Mouse (Mus musculus): ENCODE measurements at regions not wholly inside any gene's neighbourhood (a gene's known extent, or its start where the extent isn't known, plus 50 kb on each side); places are given as distances from the start of the nearest gene placed in this dataset.
"Not testable (repeated sequence)": the region's sequence is repeated elsewhere in the genome, so short reads cannot be mapped to it uniquely, and the experiment has no call there.

DNA sequence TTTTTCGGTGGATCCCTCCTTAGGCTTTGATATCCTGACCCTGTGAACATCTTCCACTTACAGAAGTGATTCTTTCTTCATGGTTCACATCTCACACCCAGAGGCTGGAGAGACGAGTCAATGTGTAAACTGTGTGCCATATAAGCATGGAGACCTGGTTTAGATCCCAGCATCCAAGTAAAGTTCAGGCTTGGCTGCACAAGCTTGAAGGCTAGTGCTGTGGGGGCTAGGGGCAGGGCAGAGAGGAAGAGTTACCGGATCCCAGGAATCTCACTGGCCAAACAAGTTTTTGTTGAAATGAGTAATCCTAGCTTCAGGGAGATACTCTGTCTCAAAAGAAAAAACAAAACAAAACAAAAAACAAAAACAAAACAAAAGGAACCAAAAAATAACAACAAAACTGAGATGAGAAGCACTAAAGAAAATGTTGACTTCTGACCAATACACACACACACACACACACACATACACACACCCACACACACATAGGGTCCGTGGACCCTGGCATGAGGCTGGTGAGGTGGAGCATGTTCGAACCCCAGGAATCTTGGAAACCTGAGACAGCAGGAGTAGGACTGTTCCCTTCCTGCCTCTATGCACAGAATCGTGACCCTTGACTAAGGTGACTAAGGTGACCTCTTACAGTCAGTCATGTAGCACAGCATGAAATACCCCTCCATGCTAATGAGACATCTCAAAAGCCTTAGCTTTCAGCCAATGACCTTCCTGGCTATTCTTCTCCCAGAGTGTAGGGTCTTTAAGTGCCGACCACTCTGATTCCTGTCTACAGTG is 55.2 kb downstream of the Gm12728 start:
- DNase-seq (ENCODE audit: low spot score in 2 of 2) = no peak

DNA sequence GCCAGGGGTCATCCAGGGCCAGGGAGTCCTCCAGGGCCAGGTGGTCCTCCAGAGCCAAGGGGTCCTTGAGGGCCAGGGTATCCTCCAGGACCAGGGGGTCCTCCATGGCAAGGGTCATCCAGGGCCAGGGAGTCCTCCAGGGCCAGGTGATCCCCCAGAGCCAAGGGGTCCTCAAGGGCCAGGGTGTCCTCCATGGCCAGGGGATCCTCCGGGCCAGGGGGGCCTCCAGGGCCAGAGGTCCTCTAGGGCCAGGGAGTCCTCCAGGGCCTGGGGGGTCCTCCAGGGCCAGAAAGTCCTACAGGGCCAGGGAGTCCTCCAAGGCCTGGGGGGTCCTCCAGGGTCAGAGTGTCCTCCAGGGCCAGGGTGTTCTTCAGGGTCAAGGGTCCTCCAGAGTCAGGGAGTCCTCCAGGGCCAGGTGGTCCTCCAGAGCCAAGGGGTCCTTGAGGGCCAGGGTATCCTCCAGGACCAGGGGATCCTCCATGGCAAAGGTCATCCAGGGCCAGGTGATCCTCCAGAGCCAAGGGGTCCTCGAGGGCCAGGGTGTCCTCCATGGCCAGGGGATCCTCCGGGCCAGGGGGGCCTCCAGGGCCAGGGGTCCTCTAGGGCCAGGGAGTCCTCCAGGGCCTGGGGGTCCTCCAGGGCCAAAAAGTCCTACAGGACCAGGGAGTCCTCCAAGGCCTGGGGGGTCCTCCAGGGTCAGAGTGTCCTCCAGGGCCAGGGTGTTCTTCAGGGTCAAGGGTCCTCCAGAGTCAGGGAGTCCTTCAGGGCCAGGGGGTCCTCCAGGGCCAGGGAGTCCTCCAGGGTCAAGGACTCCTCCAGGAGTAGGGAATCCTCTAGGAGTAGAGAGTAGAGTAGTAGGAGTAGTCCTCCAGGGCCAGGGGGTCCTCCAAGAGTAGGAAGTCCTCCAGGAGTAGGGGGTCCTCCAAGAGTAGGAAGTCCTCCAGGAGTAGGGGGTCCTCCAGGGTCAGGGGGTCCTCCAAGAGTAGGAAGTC is 56.6 kb downstream of the Gm12728 start:
- DNase-seq (ENCODE audit: low spot score in 2 of 2) = not testable (repeated sequence)

DNA sequence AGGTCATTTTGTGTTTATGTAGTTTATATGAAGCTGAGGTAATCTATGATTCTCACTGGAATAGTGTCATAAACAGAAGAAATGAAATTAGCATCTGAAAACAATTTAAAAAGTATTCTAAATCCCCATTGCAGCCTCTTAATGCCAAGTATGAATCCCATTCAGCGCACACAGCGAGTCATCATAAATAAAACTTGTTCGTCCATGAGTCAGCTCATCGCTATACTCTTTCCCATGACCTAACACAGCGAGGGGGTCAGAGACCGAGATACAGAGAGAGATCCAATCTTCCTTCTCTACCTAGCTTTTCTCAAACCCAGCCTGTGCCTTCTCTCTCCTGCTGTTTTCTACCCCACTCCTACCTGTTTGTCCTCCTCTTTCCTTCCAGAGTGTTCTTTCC is 63.4 kb downstream of the Gm12728 start:
- no peak for DNase-seq (ENCODE audit: low spot score in 2 of 2)

DNA sequence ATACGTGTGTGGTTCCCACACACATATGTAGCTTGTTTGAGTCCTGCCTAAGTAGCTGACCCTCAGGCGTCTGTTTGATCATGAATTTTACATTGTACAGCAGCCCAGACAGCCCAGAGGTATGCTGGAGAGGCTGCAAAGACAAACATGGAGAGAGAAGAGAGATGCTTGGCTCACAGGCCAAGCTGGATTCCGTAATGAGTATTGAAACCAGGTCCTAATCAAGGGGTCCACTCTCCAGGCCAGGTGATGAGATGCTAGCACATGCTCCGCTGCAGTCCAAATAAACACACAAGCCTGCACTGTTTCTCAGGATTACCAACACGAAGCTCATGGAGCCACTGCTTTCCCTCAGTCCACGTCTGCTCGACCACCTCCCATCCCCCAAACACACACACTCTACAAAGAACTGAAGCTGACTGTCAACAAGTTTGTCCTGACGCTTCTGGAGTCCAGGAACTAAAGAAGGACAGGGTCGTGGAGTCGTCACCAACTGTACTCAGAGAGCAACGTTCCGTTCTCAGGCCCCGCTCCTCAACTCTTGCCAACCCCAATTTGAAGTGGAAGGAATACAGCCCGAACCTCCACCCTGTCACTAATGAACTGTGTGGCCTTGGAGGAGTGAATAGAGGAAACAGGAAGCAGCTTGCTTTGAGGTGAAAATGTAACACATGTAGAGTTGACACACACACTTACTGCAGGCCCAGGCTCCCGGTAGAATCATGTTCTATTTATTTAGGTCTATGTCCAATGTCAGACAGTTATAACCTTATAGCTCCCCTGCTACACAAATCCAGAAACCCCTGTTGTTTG is 69.6 kb downstream of the Gm12728 start:
- no peak for DNase-seq (ENCODE audit: low spot score in 2 of 2)

DNA sequence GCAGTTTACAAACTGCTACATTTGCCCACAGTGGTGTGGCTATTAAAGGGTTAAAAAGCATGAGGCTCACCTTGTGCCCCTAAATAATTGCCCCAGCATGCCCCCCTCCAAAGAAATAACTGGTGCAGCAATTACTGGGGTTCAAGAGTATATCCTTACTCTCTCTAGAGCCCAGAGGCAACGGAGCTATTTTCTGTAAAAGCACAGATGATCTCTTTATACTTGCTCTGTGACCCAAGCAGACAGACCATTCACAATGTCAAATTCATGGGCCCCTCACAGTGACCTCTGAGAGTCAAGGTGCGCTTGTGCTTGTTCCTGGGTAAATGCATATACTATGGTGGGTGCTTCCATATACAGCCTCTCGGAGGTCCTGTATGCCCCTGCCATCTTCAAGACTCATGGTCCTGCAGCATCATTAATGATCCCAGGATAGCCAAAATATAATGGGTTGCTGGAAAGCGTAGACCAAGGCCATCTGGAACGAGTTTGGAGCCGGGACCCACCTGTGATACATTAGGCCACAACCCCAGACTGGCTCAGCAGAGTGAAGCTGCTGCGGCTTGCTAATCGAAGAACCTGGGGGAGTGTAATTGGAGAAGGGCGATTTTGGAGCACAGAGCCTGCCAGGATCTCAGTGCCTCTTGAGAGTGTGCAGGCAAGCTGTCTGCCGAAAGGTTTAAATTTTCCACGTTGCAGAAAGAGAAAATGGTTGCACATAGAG is 71.4 kb downstream of the Gm12728 start:
- no peak for DNase-seq (ENCODE audit: low spot score in 2 of 2)

DNA sequence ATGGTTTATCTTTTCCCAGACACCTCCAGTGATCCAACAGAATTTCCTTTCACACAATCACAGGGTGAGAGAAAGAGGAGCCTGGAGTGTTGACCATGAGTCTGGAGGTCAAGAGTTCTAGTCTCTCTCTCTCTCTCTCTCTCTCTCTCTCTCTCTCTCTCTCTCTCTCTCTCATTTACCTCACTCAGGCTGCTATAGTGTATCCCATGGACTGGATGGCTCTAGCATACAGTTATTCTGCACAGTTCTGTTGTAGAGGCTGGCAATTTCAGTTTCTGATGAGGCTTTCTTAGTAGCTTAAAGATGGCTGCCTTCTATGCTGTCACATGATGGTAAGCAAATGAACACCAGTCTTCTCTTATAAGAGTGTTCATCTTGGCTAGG is 72.0 kb downstream of the Gm12728 start:
- no peak for DNase-seq (ENCODE audit: low spot score in 2 of 2)

DNA sequence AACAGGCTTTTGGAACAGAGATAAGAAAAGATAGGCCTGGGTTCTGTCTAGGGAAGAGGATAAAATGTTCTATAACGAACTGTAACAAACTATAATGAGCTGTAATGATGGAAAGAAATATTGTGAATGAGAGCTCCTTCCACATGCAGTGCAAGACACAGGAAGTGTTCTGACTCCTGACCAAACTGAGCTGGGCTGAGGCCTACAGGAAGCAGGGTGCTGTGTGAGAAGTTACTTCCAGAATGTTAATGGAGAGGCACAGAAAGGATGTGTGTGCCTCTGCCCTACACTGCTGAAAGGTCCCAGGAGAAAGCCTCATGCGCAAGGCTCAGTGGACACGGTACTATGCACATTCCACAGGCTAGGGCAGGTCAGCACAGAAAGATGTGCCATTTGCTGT is 80.8 kb downstream of the Gm12728 start:
- no peak for DNase-seq (ENCODE audit: low spot score in 2 of 2)

DNA sequence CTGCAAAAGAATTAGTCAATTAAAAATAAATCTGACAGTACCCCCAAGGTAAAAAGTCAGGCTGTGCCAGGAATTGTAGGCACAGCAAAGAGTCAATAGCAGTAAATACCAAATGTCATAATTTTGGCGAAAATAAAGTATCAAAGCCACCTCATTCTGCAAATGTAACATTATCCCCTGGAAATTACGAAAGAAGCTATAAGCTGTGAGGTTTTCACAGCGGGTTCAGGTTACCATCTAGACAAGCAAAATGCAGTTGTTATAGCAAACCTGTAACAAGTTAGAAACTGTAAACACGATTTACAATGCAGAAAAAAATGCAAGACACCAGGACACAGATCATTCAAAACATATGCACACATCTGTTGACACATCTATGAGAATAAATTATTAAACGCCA is 87.6 kb downstream of the Gm12728 start:
- DNase-seq (ENCODE audit: low spot score in 2 of 2) = no peak

DNA sequence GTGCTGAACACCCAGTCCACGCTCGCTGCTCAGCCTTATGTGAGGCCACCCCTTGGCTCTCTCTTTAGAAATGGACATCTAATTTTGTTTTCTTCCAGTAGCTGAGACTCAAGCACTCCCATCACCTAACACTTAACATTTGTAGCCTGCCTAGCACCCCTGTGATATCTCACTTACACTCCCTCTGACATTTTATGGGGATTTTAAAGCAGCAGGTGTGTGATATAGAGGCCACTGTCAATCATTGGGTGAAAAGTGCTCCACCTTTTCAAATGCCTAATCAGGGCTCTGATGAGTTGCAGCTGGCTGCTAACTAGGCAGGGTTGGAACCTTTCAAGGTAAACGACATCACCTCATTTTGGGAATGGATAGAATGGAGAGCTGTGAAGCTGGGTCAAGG is 90.2 kb downstream of the Gm12728 start:
- DNase-seq (ENCODE audit: low spot score in 2 of 2) = no peak

DNA sequence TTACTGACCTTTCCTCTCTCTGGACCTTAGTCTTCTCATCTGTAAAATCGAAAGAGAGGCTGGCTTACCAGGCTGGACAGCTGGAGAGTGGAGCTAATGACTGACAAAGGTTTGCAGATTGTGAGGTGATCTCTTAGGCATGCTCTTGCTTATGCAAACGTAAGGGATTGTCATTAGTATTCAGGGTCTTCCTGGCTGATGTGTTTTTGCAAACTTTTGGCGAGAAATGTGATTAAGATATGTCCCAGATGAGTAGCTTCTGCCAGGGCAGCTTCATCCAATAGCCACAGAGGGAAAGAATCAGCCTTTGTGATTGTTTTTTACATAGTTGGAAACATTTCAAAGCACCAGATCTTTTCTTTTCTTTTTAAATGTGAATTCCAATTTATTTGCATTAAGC is 95.1 kb downstream of the Gm12728 start:
- no peak for DNase-seq (ENCODE audit: low spot score in 2 of 2)

DNA sequence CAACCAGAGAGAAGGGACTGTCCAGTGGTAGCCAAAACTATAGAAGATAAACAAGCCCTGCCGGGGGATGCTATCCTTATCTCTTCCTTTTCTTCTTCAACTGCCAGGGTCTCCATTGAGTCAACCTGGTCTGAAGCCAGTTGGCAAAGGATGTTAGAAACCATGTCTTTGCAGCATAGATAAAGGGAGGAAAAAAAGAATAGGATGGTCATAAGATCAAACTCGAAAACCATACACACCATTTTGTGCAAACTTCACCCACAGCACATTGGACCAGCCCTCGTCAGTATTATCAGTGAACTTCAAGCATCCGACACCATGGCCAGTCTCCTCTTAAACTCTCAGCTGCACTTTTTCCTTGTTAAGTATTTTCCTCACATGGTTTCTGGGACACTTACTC is 101.8 kb downstream of the Gm12728 start:
- DNase-seq (ENCODE audit: low spot score in 2 of 2) = no peak

DNA sequence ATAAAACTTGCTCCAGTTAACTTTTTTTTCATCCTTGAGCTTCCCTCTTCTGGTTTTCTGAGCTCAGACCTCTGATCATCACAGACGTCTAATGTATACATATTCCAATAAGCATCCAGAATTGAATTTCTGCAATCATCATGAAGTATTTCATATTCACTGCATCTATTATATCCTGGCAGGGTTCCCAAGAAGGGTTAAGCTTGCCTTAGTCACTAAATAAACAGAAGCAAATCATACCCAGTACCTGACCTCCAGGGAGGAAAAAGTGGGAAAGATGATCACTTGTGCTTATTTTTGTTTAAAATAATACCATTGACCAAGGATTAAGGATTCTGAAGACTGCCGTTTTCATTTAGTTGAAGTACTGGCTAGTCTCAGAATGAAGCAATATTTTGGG is 102.4 kb downstream of the Gm12728 start:
- DNase-seq (ENCODE audit: low spot score in 2 of 2) = no peak

DNA sequence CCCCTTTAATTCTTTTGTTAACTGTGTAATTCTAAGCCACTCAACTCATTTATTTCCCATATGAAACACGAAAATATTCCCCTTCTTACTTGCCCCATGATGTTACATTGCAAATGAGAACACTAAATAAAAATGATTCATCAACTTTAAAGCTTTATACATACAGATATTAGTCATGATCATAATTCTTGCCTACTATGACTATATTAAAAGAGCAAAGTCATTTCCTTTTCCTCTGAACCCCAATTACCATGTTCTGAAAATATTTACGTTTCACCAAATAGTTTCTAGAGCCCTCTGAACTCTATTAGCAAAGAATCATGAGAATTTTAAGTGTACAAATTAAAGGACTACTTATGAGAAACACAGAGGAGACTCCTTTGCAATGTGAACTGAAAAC is 105.4 kb downstream of the Gm12728 start:
- no peak for DNase-seq (ENCODE audit: low spot score in 2 of 2)

DNA sequence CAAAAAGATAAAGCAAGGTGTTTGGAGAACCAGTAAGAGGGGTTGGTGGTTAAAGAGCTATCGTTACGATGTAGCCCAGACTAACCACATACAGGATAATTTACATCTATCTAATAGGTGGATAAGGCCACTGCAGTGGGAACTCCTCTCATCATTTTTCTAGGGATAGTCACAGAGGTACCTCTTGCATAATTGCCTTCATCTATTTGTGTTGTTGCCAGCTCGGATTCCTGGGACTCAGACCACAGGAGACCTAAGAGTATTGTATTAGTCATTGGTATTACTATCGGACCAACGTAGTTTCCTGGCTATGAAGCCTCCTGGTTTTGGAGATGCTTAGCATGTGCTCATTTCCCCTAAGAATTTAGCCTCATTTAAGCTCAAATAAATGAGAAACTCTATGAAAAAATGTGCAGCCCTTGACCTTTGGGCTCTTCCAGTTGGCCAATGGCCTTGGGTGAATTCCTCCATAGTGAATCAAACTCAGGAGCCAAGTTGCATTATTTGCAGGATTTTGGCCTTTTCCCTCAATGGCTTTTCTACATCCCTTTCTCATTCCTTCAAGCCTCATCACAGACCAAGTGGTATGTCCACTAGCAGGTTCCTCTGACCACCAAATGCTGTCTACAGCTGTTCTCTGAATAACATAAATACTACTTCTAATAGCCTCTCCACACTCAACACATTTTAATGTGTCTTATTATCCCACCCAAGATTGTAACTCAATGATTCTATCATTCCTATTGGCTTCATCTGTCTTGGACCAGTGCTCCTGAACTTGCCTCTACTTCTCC is 108.6 kb downstream of the Gm12728 start:
- DNase-seq (ENCODE audit: low spot score in 2 of 2) = no peak

DNA sequence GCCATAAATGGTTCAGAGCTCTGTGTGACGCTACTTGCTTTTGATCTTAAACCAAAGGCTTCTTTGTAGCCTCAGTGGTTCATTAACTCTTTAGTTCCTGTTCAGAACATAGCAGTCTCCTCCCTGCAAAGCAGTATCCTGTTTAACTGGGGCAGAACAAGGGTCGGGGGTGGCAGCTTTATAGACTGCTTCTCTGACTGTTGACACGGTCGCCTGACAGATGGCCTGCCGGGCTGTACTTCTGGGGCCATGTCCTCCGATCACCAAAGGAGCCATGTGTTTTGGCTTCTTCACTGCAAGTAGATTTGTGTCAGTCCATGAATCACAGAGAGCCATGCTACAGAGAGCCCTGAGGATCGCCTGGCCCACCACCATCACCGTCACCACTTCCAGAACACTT is 115.2 kb downstream of the Gm12728 start:
- DNase-seq (ENCODE audit: low spot score in 2 of 2) = no peak

DNA sequence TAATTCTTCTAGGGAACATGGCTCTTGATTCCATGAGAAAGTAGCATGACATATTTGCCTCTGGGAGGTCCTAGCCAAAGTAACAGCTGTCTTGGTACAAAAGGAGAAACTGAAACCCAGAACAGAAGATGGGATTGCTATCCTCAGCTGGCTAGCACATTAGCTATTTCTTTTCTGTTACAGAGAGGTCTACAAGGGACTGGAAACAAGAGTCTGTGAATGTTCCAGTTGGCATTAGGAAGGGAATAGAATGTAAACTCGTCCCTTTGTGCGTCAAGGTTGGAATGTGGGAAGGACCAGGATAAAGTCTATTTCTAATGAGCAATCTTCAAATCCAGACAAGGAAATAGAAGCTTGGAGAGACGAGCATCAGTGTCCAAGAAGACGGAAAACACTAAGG is 116.7 kb downstream of the Gm12728 start:
- DNase-seq (ENCODE audit: low spot score in 2 of 2) = no peak

DNA sequence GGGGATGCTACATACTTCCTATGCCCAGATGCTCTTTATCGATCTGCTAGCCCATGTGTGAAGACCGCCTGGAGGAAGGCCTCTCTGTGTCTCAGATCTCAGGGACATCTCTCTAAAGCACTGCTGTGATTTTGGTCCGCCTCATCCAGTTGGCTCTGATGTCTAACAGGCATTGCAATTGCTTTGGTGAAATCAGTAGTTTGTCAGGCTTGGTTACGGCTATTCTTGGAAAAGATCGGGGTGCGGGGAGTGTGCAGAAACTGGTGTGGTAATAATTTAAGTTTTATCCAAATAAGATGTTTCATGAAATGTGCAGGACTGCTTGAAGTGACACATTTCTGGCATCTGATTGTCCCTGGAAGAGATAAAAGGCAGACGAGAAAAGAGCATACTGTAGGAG is 117.9 kb downstream of the Gm12728 start:
- DNase-seq (ENCODE audit: low spot score in 2 of 2) = no peak

DNA sequence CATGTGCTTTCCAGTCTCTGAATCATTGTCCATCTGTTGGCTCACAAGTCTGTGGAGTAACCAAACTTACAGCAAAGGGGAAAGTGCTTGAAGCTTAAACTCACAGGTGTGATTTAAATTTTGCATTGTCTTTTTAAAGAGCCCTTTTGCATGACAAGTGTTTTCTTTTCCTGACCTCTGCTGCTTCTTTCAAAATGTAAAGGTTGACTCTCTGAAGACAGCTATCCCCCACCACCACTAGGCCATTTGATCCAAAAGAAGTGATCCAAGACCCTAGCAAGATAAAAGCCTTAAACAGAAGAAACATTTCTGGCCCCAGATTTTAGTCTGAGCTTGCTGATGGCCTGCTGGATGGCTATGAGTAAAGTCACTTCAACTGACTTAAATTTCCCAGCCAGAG is 118.6 kb downstream of the Gm12728 start:
- DNase-seq (ENCODE audit: low spot score in 2 of 2) = no peak

DNA sequence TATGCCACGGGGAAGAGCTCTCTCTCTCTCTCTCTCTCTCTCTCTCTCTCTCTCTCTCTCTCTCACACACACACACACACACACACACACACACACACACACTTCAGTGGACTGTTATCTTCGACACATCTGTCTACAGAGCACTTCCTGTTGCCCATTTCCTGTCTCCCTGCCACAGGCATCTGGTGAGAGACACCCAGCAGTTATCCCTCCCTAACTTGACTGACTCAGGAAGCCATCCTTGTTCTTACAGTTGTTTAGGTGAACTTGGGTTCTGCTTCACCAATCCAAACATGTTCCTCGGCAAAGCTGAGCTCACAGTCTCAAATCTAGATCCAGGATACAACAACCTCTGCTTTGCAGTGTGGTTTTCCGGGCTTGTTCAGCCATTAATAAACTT is 119.6 kb downstream of the Gm12728 start:
- DNase-seq (ENCODE audit: low spot score in 2 of 2) = no peak

DNA sequence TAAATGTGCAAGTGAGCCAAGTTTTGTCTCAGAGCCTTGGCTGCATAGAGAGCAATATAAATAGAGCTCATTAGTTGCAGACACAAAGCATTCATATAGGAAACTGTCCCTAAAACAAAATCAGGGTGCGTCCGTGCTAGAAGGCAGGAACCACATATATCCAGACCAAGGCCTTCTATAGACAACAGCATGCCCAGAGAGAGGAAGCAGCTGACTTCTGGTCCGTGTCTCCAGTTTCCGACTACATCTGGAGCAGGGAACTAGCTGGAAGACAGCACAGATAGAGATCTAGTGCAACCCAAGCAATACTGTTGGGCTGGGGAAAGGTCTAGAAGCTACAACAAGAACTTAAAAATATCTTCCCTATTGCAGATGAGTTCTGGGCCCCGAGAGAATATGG is 121.0 kb downstream of the Gm12728 start:
- no peak for DNase-seq (ENCODE audit: low spot score in 2 of 2)

DNA sequence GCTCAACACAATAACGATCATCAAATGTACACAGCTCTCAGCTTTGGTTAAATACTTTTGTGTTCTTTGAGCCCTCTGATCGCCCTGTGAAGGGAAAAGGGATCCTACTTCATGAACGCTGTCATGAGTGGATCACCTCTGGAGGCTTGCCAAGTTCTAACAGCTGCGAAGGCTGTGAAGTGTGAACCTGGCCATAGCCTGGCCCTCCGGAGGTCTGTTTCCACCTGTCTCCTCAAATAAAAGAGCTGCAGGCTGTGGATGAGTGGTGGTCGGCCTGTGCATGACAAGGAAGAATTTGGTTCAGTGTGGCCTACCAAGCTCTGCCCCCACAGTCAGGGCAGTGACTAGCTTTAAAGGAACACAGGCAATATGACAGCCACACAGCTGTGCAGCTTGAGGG is 122.0 kb downstream of the Gm12728 start:
- DNase-seq (ENCODE audit: low spot score in 2 of 2) = no peak
